Mouse (Mus musculus): ENCODE data around the gene Abhd6.

Gene Abhd6

GRCm38 (mm10) chr14:8011297-8011696 lies 8.6 kb downstream of the Abhd6 start:
- Histone ChIP-seq H3K4me3 (replicated peaks; ENCODE audit: low read length) (no peak overlapping the region), H3K9me3 (ENCODE audit: low read length) (peaks cover 16% of the 10 kb centered on the region), H3K36me3 (ENCODE audit: insufficient read depth, low read length) (no peaks in the 10 kb centered on the region), H3K4me1 (replicated peaks; ENCODE audit: low read depth, low read length) (peaks cover 5% of the 10 kb centered on the region; the same call in 1 of the 2 replicates), H3K27me3 (ENCODE audit: insufficient read depth, low read length) (no peaks in the 10 kb centered on the region)
- TF ChIP-seq NANOG (IDR thresholded peaks at IDR 0.05; ENCODE audit: borderline replicate concordance, low read length) (no peak), POU5F1 (IDR thresholded peaks at IDR 0.05; ENCODE audit: borderline replicate concordance, low read length) (no peak), CTCF (conservative IDR thresholded peaks at IDR 0.05; ENCODE audit: low read length) (no peak)

DNA sequence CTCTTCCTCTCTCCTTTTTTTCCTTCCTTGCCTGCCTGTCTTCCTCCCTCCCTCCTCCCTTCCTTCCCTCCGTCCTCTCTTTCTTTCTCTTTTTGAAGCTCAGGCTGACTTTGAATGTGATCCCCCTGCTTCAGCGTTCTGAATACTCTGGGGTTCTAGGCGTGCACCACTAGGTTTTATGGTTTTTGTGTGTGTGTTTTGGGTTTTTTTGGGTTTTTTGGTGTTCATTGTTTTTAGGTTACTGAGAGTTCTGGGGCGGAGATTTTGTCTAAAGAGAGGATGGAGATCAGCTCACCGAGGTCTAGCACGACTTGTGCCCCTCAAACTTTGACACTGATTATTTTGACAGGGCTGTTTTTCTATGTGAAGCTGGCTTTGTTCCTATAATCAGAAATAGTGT lies 9.2 kb downstream of the Abhd6 start:
- Histone ChIP-seq H3K4me1 (replicated peaks; ENCODE audit: low read depth, low read length) (peaks cover 5% of the 10 kb centered on the region; the same call in 1 of the 2 replicates), H3K27me3 (ENCODE audit: insufficient read depth, low read length) (no peaks in the 10 kb centered on the region), H3K36me3 (ENCODE audit: insufficient read depth, low read length) (no peaks in the 10 kb centered on the region), H3K4me3 (replicated peaks; ENCODE audit: low read length) (no peak overlapping the region), H3K9me3 (ENCODE audit: low read length) (peaks cover 14% of the 10 kb centered on the region)
- TF ChIP-seq CTCF (conservative IDR thresholded peaks at IDR 0.05; ENCODE audit: low read length) (no peak), POU5F1 (IDR thresholded peaks at IDR 0.05; ENCODE audit: borderline replicate concordance, low read length) (no peak)

DNA sequence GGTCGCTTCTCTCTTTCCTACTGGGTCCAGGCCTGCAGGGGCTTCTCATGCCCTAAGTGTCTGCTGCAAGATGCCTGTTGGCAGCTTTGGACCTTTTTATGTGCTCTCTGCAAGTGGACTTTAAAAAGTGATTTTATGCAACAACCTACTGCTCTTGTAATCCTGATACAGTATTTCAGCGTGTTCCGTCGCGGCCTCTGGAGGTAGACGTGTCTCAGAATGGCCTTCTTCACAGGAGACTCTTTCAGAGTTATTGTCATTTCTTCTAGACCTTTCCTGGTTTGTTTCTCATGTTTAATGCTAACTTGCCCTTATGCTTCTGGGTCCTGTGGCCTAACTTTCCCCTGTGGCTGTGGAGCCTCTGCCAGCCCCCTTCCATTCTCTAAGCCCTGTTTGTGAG lies 13.1 kb downstream of the Abhd6 start:
- no peaks in the 10 kb centered on the region for H3K27me3 ChIP-seq (ENCODE audit: insufficient read depth, low read length)
- peaks cover 5% of the 10 kb centered on the region; the same call in 1 of the 2 replicates for H3K4me1 ChIP-seq (replicated peaks; ENCODE audit: low read depth, low read length)
- no peak for TF ChIP-seq CTCF (conservative IDR thresholded peaks at IDR 0.05; ENCODE audit: low read length)
- TF ChIP-seq POU5F1 (IDR thresholded peaks at IDR 0.05; ENCODE audit: borderline replicate concordance, low read length) = no peak
- TF ChIP-seq NANOG (IDR thresholded peaks at IDR 0.05; ENCODE audit: borderline replicate concordance, low read length) = no peak
- H3K4me3 ChIP-seq (replicated peaks; ENCODE audit: low read length) = no peak overlapping the region
- H3K9me3 ChIP-seq (ENCODE audit: low read length) = no peaks in the 10 kb centered on the region
- no peaks in the 10 kb centered on the region for H3K36me3 ChIP-seq (ENCODE audit: insufficient read depth, low read length)

- H3K4me1 ChIP-seq (replicated peaks; ENCODE audit: low read depth, low read length) = peaks cover 5% of the 10 kb centered on the region; the same call in 1 of the 2 replicates
- TF ChIP-seq CTCF (conservative IDR thresholded peaks at IDR 0.05; ENCODE audit: low read length) (no peak), POU5F1 (IDR thresholded peaks at IDR 0.05; ENCODE audit: borderline replicate concordance, low read length) (no peak), NANOG (IDR thresholded peaks at IDR 0.05; ENCODE audit: borderline replicate concordance, low read length) (no peak)
These were observed 13.6 kb downstream of the Abhd6 start for GRCm38 (mm10) chr14:8016276-8016675.

GRCm38 (mm10) chr14:8016951-8017350 lies 14.2 kb downstream of the Abhd6 start:
- H3K36me3 ChIP-seq (ENCODE audit: insufficient read depth, low read length) = no peaks in the 10 kb centered on the region

More at GRCm38 (mm10) chr14:8016276-8016675, 13.6 kb downstream of the Abhd6 start:
- no peaks in the 10 kb centered on the region for H3K9me3 ChIP-seq (ENCODE audit: low read length)
- no peak overlapping the region for H3K4me3 ChIP-seq (replicated peaks; ENCODE audit: low read length)
- H3K36me3 ChIP-seq (ENCODE audit: insufficient read depth, low read length) = no peaks in the 10 kb centered on the region
- H3K27me3 ChIP-seq (ENCODE audit: insufficient read depth, low read length) = no peaks in the 10 kb centered on the region

DNA sequence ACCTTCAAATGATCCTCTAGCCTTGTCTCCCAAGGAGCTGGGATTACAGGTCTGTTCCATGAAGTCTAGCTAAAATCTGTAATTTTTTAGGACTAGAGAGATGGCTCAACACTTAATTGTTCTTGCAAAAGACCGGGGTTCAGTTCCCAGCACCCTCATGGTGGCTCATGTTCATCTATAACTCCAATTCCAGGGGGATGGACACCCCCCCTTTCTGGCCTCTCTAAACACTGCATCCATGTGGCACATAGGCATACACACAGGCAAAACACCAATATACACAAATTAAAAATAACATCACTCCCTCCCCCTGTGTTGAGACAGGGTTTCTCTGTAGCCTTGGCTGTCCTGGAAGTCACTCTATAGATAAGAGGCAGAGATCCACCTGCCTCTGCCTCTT lies 17.3 kb downstream of the Abhd6 start:
- H3K4me1 ChIP-seq (replicated peaks; ENCODE audit: low read depth, low read length) = no peaks in the 10 kb centered on the region
- no peaks in the 10 kb centered on the region for H3K9me3 ChIP-seq (ENCODE audit: low read length)
- no peaks in the 10 kb centered on the region for H3K36me3 ChIP-seq (ENCODE audit: insufficient read depth, low read length)
- TF ChIP-seq CTCF (conservative IDR thresholded peaks at IDR 0.05; ENCODE audit: low read length) = no peak
- TF ChIP-seq NANOG (IDR thresholded peaks at IDR 0.05; ENCODE audit: borderline replicate concordance, low read length) = no peak
- TF ChIP-seq POU5F1 (IDR thresholded peaks at IDR 0.05; ENCODE audit: borderline replicate concordance, low read length) = no peak
- H3K4me3 ChIP-seq (replicated peaks; ENCODE audit: low read length) = no peak overlapping the region
- H3K27me3 ChIP-seq (ENCODE audit: insufficient read depth, low read length) = no peaks in the 10 kb centered on the region

More at GRCm38 (mm10) chr14:8016951-8017350, 14.2 kb downstream of the Abhd6 start:
- H3K27me3 ChIP-seq (ENCODE audit: insufficient read depth, low read length) = no peaks in the 10 kb centered on the region
- no peak overlapping the region for H3K4me3 ChIP-seq (replicated peaks; ENCODE audit: low read length)
- no peak for TF ChIP-seq NANOG (IDR thresholded peaks at IDR 0.05; ENCODE audit: borderline replicate concordance, low read length)
- no peak for TF ChIP-seq POU5F1 (IDR thresholded peaks at IDR 0.05; ENCODE audit: borderline replicate concordance, low read length)
- no peak for TF ChIP-seq CTCF (conservative IDR thresholded peaks at IDR 0.05; ENCODE audit: low read length)
- no peaks in the 10 kb centered on the region for H3K9me3 ChIP-seq (ENCODE audit: low read length)
- H3K4me1 ChIP-seq (replicated peaks; ENCODE audit: low read depth, low read length) = peaks cover 5% of the 10 kb centered on the region; the same call in 1 of the 2 replicates

DNA sequence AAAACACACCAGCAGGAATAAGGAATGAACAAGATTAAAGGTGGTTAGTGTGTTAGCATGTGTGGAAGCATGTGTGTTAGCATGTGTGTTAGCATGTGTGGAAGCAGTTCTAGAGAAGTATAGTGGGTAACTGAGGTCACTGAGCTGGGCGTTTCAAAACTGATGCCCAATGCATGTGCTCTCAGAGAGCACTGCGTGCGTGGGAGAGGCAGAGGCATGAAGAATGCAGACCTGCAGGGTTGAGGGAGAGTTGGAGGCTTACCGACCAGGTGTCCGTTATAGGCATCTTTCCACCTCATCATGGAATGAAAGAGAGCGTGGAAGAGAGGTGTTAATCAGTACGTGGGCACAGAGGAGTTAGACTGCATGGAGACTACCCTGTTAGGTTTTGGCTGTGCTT lies 17.8 kb downstream of the Abhd6 start:
- no peaks in the 10 kb centered on the region for H3K9me3 ChIP-seq (ENCODE audit: low read length)
- TF ChIP-seq CTCF (conservative IDR thresholded peaks at IDR 0.05; ENCODE audit: low read length) (no peak), POU5F1 (IDR thresholded peaks at IDR 0.05; ENCODE audit: borderline replicate concordance, low read length) (no peak), NANOG (IDR thresholded peaks at IDR 0.05; ENCODE audit: borderline replicate concordance, low read length) (no peak)
- no peaks in the 10 kb centered on the region for H3K27me3 ChIP-seq (ENCODE audit: insufficient read depth, low read length)
- H3K4me1 ChIP-seq (replicated peaks; ENCODE audit: low read depth, low read length) = no peaks in the 10 kb centered on the region
- no peaks in the 10 kb centered on the region for H3K36me3 ChIP-seq (ENCODE audit: insufficient read depth, low read length)
- H3K4me3 ChIP-seq (replicated peaks; ENCODE audit: low read length) = no peak overlapping the region

DNA sequence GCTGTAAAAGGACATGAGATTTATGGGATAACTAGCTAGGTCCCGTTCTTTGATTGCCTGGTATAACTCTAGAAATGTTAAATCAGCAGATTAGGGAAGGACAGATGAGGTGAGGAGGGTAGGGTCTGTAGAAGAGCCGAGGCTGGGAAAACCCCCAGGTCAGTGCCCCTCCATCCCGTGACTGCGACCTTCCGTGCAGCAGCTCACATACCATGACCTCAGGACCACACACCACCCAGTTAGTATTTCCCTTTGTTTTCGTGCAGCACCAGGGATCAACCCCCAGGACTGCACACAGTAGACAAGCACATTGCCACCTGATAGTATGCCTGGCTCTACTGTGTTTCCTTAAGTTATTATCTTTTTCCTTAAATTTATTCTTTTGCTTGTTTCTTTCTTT lies 21.8 kb downstream of the Abhd6 start:
- no peaks in the 10 kb centered on the region for H3K27me3 ChIP-seq (ENCODE audit: insufficient read depth, low read length)
- H3K36me3 ChIP-seq (ENCODE audit: insufficient read depth, low read length) = no peaks in the 10 kb centered on the region
- TF ChIP-seq POU5F1 (IDR thresholded peaks at IDR 0.05; ENCODE audit: borderline replicate concordance, low read length) (no peak), CTCF (conservative IDR thresholded peaks at IDR 0.05; ENCODE audit: low read length) (no peak), NANOG (IDR thresholded peaks at IDR 0.05; ENCODE audit: borderline replicate concordance, low read length) (no peak)
- H3K4me3 ChIP-seq (replicated peaks; ENCODE audit: low read length) = no peak overlapping the region
- no peaks in the 10 kb centered on the region for H3K9me3 ChIP-seq (ENCODE audit: low read length)
- peaks cover 5% of the 10 kb centered on the region; the same call in 1 of the 2 replicates for H3K4me1 ChIP-seq (replicated peaks; ENCODE audit: low read depth, low read length)

GRCm38 (mm10) chr14:8024936-8025335 lies 22.2 kb downstream of the Abhd6 start:
- Histone ChIP-seq H3K36me3 (ENCODE audit: insufficient read depth, low read length) (no peaks in the 10 kb centered on the region), H3K4me3 (replicated peaks; ENCODE audit: low read length) (no peak overlapping the region), H3K27me3 (ENCODE audit: insufficient read depth, low read length) (no peaks in the 10 kb centered on the region), H3K4me1 (replicated peaks; ENCODE audit: low read depth, low read length) (peaks cover 5% of the 10 kb centered on the region; the same call in 1 of the 2 replicates), H3K9me3 (ENCODE audit: low read length) (no peaks in the 10 kb centered on the region)
- no peak for TF ChIP-seq POU5F1 (IDR thresholded peaks at IDR 0.05; ENCODE audit: borderline replicate concordance, low read length)
- TF ChIP-seq NANOG (IDR thresholded peaks at IDR 0.05; ENCODE audit: borderline replicate concordance, low read length) = no peak
- no peak for TF ChIP-seq CTCF (conservative IDR thresholded peaks at IDR 0.05; ENCODE audit: low read length)
